Mouse (Mus musculus): Measurements from ENCODE around the gene B4galt3. TPM values are rescaled to one million over a fixed set of nuclear protein-coding genes. Genes with fewer than 3 reads are reported as not detected.
A peak's percentile ranks its signal among the peaks of the same experiment; 100 is the strongest.

B4galt3 gene
- total and polyA plus RNA-seq, 3 experiments, result 16.8 to 33.1 TPM; not detected in 1

GRCm38 (mm10) chr1:171245353-171245752 lies 24.8 kb upstream of the B4galt3 start:
- Histone ChIP-seq H3K79me2 (ENCODE audit: control insufficient read depth, insufficient read depth, low read length, poor library complexity) (peaks cover 11% of the 10 kb centered on the region), H3K27me3 (ENCODE audit: control insufficient read depth in 1 of 2, insufficient read depth in 2 of 2, low read length in 2 of 2) (no peaks in the 10 kb centered on the region), H3K36me3 (ENCODE audit: control insufficient read depth in 1 of 2, insufficient read depth in 2 of 2, low read length in 2 of 2) (peaks cover 2 to 12% of the 10 kb centered on the region in 2 experiments; a peak in 3 of 4 replicates), H3K9ac (ENCODE audit: control insufficient read depth, low read depth, low read length, poor library complexity, severe bottlenecking) (no peak overlapping the region), H3K9me3 (replicated peaks; ENCODE audit: insufficient read depth, low read length) (no peaks in the 10 kb centered on the region), H3K27ac (ENCODE audit: control insufficient read depth, low read depth, low read length) (no peak overlapping the region), H3K4me1 (ENCODE audit: control insufficient read depth in 1 of 2, insufficient read depth in 2 of 2, low read length in 2 of 2) (peaks cover 2 to 21% of the 10 kb centered on the region in 2 experiments; a peak in 3 of 4 replicates), H3K4me3 (ENCODE audit: control insufficient read depth in 1 of 2, insufficient read depth in 1 of 2, low read depth in 2 of 2, low read length in 2 of 2) (no peak overlapping the region)
- no peak for DNase-seq (ENCODE audit: low read depth, low spot score)
- no peak for TF ChIP-seq ZC3H11A (IDR thresholded peaks at IDR 0.05; ENCODE audit: low read depth, low read length)
- no peak for TF ChIP-seq TAL1 (IDR thresholded peaks at IDR 0.05; ENCODE audit: low read length)
- TF ChIP-seq POLR2A (IDR thresholded peaks at IDR 0.05; ENCODE audit: control insufficient read depth in 1 of 2, insufficient read depth in 1 of 2, low read depth in 1 of 2, low read length in 2 of 2, poor library complexity in 1 of 2), result no peak
- no peak for TF ChIP-seq SIN3A (IDR thresholded peaks at IDR 0.05; ENCODE audit: low read length)
- TF ChIP-seq ETS1 (IDR thresholded peaks at IDR 0.05; ENCODE audit: low read depth, low read length), result no peak
- no peak for TF ChIP-seq USF2 (IDR thresholded peaks at IDR 0.05; ENCODE audit: borderline replicate concordance in 1 of 2, insufficient read depth in 1 of 2, low read depth in 1 of 2, low read length in 2 of 2)

DNA sequence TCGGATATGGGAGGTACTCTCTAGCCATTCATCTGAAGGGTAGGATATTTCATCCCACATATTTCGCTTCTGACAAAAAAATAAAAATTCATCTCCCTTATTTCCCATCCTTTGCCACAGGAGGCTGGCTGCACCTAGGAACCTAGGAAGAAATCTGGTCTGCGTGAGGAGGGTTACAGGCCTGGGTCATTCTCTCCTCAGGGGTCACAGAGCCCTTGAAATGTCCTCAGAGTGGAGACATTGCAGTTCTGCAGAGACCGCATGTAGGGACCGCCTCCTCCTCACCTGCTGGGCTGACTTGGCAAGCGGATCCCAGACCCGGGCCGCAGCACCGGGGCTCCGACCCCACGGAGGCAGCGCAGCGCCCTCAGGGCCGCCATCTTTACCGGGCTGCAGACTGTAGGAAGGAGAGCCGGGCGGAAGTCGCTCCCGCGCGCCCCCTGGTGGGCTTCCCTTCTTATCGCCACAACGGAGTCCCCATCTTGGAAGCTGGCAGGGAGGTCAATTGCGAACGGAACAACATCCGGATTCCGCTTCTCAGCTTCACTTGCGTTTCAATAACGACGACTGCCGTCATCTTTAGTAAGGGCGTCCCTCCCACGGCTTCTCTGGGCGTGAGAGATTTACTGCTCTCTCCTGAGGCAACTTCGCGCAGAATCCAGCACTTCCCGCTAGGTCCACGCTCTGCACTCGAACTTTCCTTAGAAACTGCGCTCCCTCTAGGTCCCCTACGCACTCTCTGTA lies 23.2 kb upstream of the B4galt3 start:
- Histone ChIP-seq H3K27ac (ENCODE audit: control insufficient read depth, low read depth, low read length) (peak overlapping the region; percentile 78), H3K4me3 (ENCODE audit: control insufficient read depth in 1 of 2, insufficient read depth in 1 of 2, low read depth in 2 of 2, low read length in 2 of 2) (peak overlapping the region; percentile 77 to 88), H3K4me1 (ENCODE audit: control insufficient read depth in 1 of 2, insufficient read depth in 2 of 2, low read length in 2 of 2) (peaks cover 2 to 21% of the 10 kb centered on the region in 2 experiments; a peak in 3 of 4 replicates), H3K9ac (ENCODE audit: control insufficient read depth, low read depth, low read length, poor library complexity, severe bottlenecking) (peak overlapping the region; percentile 86), H3K36me3 (ENCODE audit: control insufficient read depth in 1 of 2, insufficient read depth in 2 of 2, low read length in 2 of 2) (peaks cover 0 to 12% of the 10 kb centered on the region in 2 experiments; a peak in 2 of 4 replicates), H3K27me3 (ENCODE audit: control insufficient read depth in 1 of 2, insufficient read depth in 2 of 2, low read length in 2 of 2) (no peaks in the 10 kb centered on the region; a peak in 1 of 4 replicates), H3K79me2 (ENCODE audit: control insufficient read depth, insufficient read depth, low read length, poor library complexity) (peaks cover 11% of the 10 kb centered on the region), H3K9me3 (replicated peaks; ENCODE audit: insufficient read depth, low read length) (no peaks in the 10 kb centered on the region)
- peak; percentile 100 for DNase-seq (ENCODE audit: low read depth, low spot score)
- TF ChIP-seq NELFE (IDR thresholded peaks at IDR 0.05; ENCODE audit: low read depth, low read length) (peak; percentile 83), CHD1 (IDR thresholded peaks at IDR 0.05; ENCODE audit: low read depth, low read length) (no peak), USF2 (IDR thresholded peaks at IDR 0.05; ENCODE audit: borderline replicate concordance in 1 of 2, insufficient read depth in 1 of 2, low read depth in 1 of 2, low read length in 2 of 2) (no peak), RAD21 (IDR thresholded peaks at IDR 0.05; ENCODE audit: low read depth, low read length) (no peak), GATA1 (IDR thresholded peaks at IDR 0.05; ENCODE audit: low read depth, low read length) (peak; percentile 75), ZKSCAN1 (IDR thresholded peaks at IDR 0.05; ENCODE audit: low read depth, low read length) (no peak), ZNF384 (IDR thresholded peaks at IDR 0.05; ENCODE audit: low read depth, low read length) (no peak), CHD2 (IDR thresholded peaks at IDR 0.05; ENCODE audit: low read length) (no peak), RCOR1 (IDR thresholded peaks at IDR 0.05; ENCODE audit: low read depth, low read length) (peak; percentile 83), ZMIZ1 (IDR thresholded peaks at IDR 0.05; ENCODE audit: low read depth, low read length) (peak; percentile 81), MAZ (IDR thresholded peaks at IDR 0.05; ENCODE audit: low read depth, low read length) (peak; percentile 96; the same call in 1 of the 2 replicates), ZC3H11A (IDR thresholded peaks at IDR 0.05; ENCODE audit: low read depth, low read length) (no peak), NRF1 (IDR thresholded peaks at IDR 0.05; ENCODE audit: insufficient read depth, low read depth, low read length, poor library complexity, severe bottlenecking) (peak; percentile 66), EP300 (IDR thresholded peaks at IDR 0.05; ENCODE audit: low read depth in 1 of 2, low read length in 2 of 2) (peak in 1 of 2 experiments; percentile 66; a peak in 1 of 4 replicates), KAT2A (conservative IDR thresholded peaks at IDR 0.05; ENCODE audit: low read depth, low read length) (peak; percentile 97), E2F4 (IDR thresholded peaks at IDR 0.05; ENCODE audit: borderline replicate concordance, low read depth, low read length) (peak; percentile 51; the same call in 1 of the 2 replicates), JUND (IDR thresholded peaks at IDR 0.05; ENCODE audit: low read depth, low read length) (no peak), GABPA (IDR thresholded peaks at IDR 0.05; ENCODE audit: low read depth, low read length) (no peak), MYB (IDR thresholded peaks at IDR 0.05; ENCODE audit: low read depth, low read length) (no peak), HCFC1 (IDR thresholded peaks at IDR 0.05; ENCODE audit: low read depth, low read length) (peak; percentile 96), UBTF (IDR thresholded peaks at IDR 0.05; ENCODE audit: borderline replicate concordance, insufficient read depth, low read depth, low read length) (no peak), MEF2A (IDR thresholded peaks at IDR 0.05; ENCODE audit: extremely low read depth, insufficient replicate concordance, low read depth, low read length, poor library complexity, severe bottlenecking) (peak; percentile 68; the same call in 1 of the 2 replicates), MAFK (IDR thresholded peaks at IDR 0.05; ENCODE audit: borderline replicate concordance, low read depth, low read length) (no peak), TCF12 (IDR thresholded peaks at IDR 0.05; ENCODE audit: low read depth, low read length) (peak; percentile 69), TAL1 (IDR thresholded peaks at IDR 0.05; ENCODE audit: low read length) (no peak)
